Mouse (Mus musculus) kidney, adult 10 weeks (tissue): ENCODE data around the gene Nat8f4. TPM values are rescaled to one million over a fixed set of nuclear protein-coding genes. Genes with fewer than 3 reads are reported as not detected.

ENCODE experiments used
- polyA plus RNA-seq: library from polyadenylated mRNA; stranded (reverse); fragments of 350-450 nt; fragmentation: Illumina TruSeq; extraction: RNeasy Lipid Tissue Mini Kit (QIAGEN cat#74804); gene quantifications from one replicate; pipeline ENCODE4 v1.2.3, GENCODE M21; 2014; ENCODE audit warnings: low read depth, low replicate concordance

Gene Nat8f4
- 8.9 TPM for polyA plus RNA-seq

GRCm38 (mm10) chr6:85904642-85905061, at the start of gene Nat8f4:
TSS of gene Nat8f4 (minus strand) at chr6:85904884.

DNA sequence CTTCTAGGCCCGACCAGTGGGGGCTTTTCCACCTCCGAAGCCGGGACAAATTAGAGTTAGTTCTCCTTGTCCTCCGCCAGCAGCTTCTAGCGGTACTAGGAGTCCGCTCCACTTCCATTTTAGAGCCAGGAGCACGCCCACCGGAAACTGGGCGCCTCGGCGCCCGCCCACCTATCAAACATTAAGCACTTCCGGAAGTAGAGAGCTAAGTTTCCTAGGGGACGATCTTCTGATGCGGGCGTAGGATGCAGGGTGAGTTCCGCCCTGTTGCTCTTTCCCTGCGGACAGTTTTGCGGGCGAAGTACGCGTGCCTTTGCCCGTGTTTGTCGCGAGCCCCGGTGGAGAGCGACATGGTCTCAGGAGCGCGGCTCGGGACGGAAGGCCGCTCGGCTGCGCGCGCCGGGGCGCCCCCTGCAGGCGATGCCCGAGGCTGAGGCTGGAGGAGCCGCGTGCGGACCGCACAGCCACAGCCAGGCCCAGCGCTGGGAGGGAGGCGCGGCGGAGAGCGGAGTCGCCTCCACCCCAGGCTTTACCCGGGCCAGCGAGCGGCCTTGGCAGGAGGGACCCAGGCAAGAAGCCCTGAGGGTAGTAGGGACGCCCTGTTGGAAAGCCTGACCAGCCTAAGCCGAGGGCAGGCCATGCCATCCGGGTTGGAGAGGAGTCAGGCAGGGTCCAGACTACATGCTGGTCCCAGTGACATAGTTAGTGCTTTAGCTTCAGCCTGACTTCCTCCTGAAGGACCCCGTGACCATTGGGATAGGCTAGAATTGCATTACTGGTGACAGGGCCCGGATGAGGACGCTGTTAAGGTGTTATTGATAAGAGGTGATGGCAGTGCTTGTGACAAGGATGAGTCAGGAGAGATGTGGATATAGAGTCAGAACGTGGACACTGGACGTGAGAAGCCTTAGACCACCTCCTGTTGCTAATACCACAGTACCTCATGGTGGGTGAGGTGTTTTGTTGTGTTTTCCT, 11.1 kb upstream of the Nat8f4 start, which contains the start of gene Nat8f1:
Gene Nat8f1 (minus strand): TSS at position 149 of the 975 bp plus-strand sequence.

DNA sequence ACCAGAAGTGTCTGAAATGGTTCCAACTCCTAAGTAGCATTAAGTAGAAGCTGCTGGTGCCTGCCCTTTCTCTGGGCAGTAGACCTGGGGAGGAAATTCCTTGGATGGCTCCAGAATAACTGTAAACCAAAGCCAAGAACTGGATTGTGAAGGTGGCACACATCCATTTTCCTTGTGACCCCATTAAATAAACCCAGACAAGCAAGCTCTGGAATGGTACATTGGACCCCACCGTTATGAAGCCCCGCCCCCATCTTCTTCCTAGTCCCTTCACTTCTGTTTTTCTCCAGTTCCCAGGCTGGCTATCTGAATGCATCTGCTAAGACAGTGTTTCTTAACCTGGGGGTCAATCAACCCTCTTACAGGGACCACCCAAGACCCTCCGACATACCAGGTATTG, 6.9 kb upstream of the Nat8f4 start, which contains the start of gene Tprkb:
Gene Tprkb (plus strand): TSS at position 279 of the 400 bp plus-strand sequence.

GRCm38 (mm10) chr6:85869006-85869405, 35.7 kb downstream of the Nat8f4 start, which contains the start of gene Nat8f2:
TSS of gene Nat8f2 (minus strand) at chr6:85869158.

Other genes starting within 250 kb of the Nat8f4 start
- gene Nat8f7, start 191.7 kb downstream of the Nat8f4 start, polyA plus RNA-seq = 4.2 TPM
- gene Nat8f3, start 139.1 kb downstream of the Nat8f4 start, polyA plus RNA-seq = 48.7 TPM
- 27.1 TPM for gene Nat8f6, start 83.9 kb downstream of the Nat8f4 start, polyA plus RNA-seq
- gene Nat8f5, start 83.9 kb downstream of the Nat8f4 start, polyA plus RNA-seq = 4.9 TPM
- gene Nat8, start 72.8 kb downstream of the Nat8f4 start, polyA plus RNA-seq = 17.2 TPM
- gene Nat8f2, start 35.7 kb downstream of the Nat8f4 start, polyA plus RNA-seq = 19.5 TPM
- 305 TPM for gene Tprkb, start 7.0 kb upstream of the Nat8f4 start, polyA plus RNA-seq
- 35.5 TPM for gene Nat8f1, start 10.8 kb upstream of the Nat8f4 start, polyA plus RNA-seq
- gene Dusp11, start 56.8 kb upstream of the Nat8f4 start, polyA plus RNA-seq = 146 TPM
- gene Figla, start 111.3 kb upstream of the Nat8f4 start, polyA plus RNA-seq = not detected
- 0.28 TPM for gene Add2, start 123.8 kb upstream of the Nat8f4 start, polyA plus RNA-seq